Mouse (Mus musculus) heart, postnatal 36 days (tissue): ENCODE results near the gene Spg7. TPM values are rescaled to one million over a fixed set of nuclear protein-coding genes. Genes with fewer than 3 reads are reported as not detected.
"Not testable (repeated sequence)": the region's sequence is repeated elsewhere in the genome, so short reads cannot be mapped to it uniquely, and the experiment has no call there.

Experiments
- DNase-seq, 2 experiments: peaks; one replicate each; pipeline ENCODE4 v3.0.0; 2021 to 2022
- intact Hi-C: fragments of 180-260 bp; cut with DNase I; formaldehyde crosslinking; loops from one replicate; pipeline ENCODE4 v1.15.1; 2025
- total RNA-seq, 2 experiments: library from RNA; stranded (reverse); gene quantifications; 2 replicates each; pipeline ENCODE4 v1.2.3; 2021

The Spg7 gene
- 10 to 100 TPM; 79.7 to 87.7 TPM for total RNA-seq

- DNase-seq, result no peak
- intact Hi-C loops, result no loop called here
Observed at GRCm38 (mm10) chr8:123062721-123063120, at the start of gene Spg7. Gene Spg7 (plus strand): TSS chr8:123062942.

GRCm38 (mm10) chr8:123014429-123014828 is 48.3 kb upstream of the Spg7 start:
- intact Hi-C loops, result no loop called here
- DNase-seq, result no peak

GRCm38 (mm10) chr8:123015074-123015473 is 47.7 kb upstream of the Spg7 start:
- DNase-seq, result no peak
- intact Hi-C loops, result no loop called here

GRCm38 (mm10) chr8:123017143-123017542 is 45.6 kb upstream of the Spg7 start:
- intact Hi-C loops, result no loop called here

GRCm38 (mm10) chr8:123018484-123019164 is 44.1 kb upstream of the Spg7 start:
- DNase-seq, result no peak
- intact Hi-C loops, result no loop called here

More at GRCm38 (mm10) chr8:123017143-123017542, 45.6 kb upstream of the Spg7 start:
- DNase-seq, result no peak

- DNase-seq, result no peak
Observed at GRCm38 (mm10) chr8:123020084-123020483, 42.7 kb upstream of the Spg7 start.

GRCm38 (mm10) chr8:123020859-123021258 is 41.9 kb upstream of the Spg7 start:
- DNase-seq, result no peak
- intact Hi-C loops, result no loop called here

More at GRCm38 (mm10) chr8:123020084-123020483, 42.7 kb upstream of the Spg7 start:
- intact Hi-C loops, result no loop called here

GRCm38 (mm10) chr8:123021259-123021658 is 41.5 kb upstream of the Spg7 start:
- no peak for DNase-seq
- intact Hi-C loops, result no loop called here

- no peak for DNase-seq
- intact Hi-C loops, result no loop called here
Observed at GRCm38 (mm10) chr8:123022727-123023126, 40.0 kb upstream of the Spg7 start.

GRCm38 (mm10) chr8:123024226-123024625 is 38.5 kb upstream of the Spg7 start:
- intact Hi-C loops, result no loop called here
- DNase-seq, result no peak

- intact Hi-C loops, result no loop called here
- DNase-seq, result no peak
Observed at GRCm38 (mm10) chr8:123025951-123026351, 36.8 kb upstream of the Spg7 start.

GRCm38 (mm10) chr8:123027786-123028185 is 35.0 kb upstream of the Spg7 start:
- intact Hi-C loops, result no loop called here
- DNase-seq, result no peak

- DNase-seq, intact Hi-C loops: not testable (repeated sequence)
Observed at GRCm38 (mm10) chr8:123030091-123030490, 32.7 kb upstream of the Spg7 start.

GRCm38 (mm10) chr8:123031321-123031978 is 31.3 kb upstream of the Spg7 start:
- intact Hi-C loops, result no loop called here
- no peak for DNase-seq

GRCm38 (mm10) chr8:123032730-123033129 is 30.0 kb upstream of the Spg7 start:
- DNase-seq, result no peak
- intact Hi-C loops, result no loop called here

- intact Hi-C loops, result no loop called here
Observed at GRCm38 (mm10) chr8:123033431-123033830, 29.3 kb upstream of the Spg7 start.

GRCm38 (mm10) chr8:123034171-123034570 is 28.6 kb upstream of the Spg7 start:
- intact Hi-C loops, result no loop called here
- no peak for DNase-seq

More at GRCm38 (mm10) chr8:123033431-123033830, 29.3 kb upstream of the Spg7 start:
- no peak for DNase-seq

- no peak for DNase-seq
Observed at GRCm38 (mm10) chr8:123036956-123037355, 25.8 kb upstream of the Spg7 start.

GRCm38 (mm10) chr8:123037487-123037886 is 25.3 kb upstream of the Spg7 start:
- DNase-seq, result no peak
- intact Hi-C loops, result no loop called here

More at GRCm38 (mm10) chr8:123036956-123037355, 25.8 kb upstream of the Spg7 start:
- intact Hi-C loops, result loop anchor here (1.0 kb wide), 1 partner anchor 55 kb away; no protein-coding TSS in a partner anchor

- no peak for DNase-seq
- intact Hi-C loops, result no loop called here
Observed at GRCm38 (mm10) chr8:123038351-123038750, 24.4 kb upstream of the Spg7 start.

GRCm38 (mm10) chr8:123039376-123040109 is 23.2 kb upstream of the Spg7 start:
- intact Hi-C loops, result no loop called here

More at GRCm38 (mm10) chr8:123039376-123040109, 23.2 kb upstream of the Spg7 start:
- no peak for DNase-seq
